Mouse (Mus musculus) liver, postnatal 0 days (tissue): ENCODE data around the gene Map7.

Experiments used
- CTCF ChIP-seq: sonication (generic); IDR thresholded peaks from 2 replicates; pipeline ENCODE4 v1.5.1; 2016; ENCODE audit warnings: antibody characterized with exemption, low read depth
- EP300 ChIP-seq: IDR thresholded peaks from 2 replicates; pipeline ENCODE4 v1.6.1; 2016; ENCODE audit warnings: antibody characterized with exemption, low read depth, mild to moderate bottlenecking

DNA sequence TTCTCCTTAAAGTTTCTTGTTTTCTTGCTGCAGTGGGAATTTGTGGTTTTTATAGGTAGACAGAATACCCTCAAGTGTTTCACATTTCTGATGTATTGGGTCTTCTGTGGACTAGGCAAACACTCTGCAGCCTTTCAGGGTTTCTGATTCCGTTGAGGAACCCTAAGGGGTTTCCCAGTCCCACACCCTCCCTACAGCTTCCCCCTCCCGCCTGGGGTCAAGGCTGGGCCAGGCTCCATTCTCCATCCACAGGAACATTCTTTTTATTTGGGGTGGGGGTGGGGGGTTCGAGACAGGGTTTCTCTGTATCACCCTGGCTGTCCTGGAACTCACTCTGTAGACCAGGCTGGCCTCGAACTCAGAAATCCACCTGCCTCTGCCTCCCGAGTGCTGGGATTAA lies 150.8 kb downstream of the Map7 start:
- TF ChIP-seq CTCF (no peak), EP300 (no peak)
